Mouse (Mus musculus): ENCODE results near the gene Lca5.

Lca5 gene

DNA sequence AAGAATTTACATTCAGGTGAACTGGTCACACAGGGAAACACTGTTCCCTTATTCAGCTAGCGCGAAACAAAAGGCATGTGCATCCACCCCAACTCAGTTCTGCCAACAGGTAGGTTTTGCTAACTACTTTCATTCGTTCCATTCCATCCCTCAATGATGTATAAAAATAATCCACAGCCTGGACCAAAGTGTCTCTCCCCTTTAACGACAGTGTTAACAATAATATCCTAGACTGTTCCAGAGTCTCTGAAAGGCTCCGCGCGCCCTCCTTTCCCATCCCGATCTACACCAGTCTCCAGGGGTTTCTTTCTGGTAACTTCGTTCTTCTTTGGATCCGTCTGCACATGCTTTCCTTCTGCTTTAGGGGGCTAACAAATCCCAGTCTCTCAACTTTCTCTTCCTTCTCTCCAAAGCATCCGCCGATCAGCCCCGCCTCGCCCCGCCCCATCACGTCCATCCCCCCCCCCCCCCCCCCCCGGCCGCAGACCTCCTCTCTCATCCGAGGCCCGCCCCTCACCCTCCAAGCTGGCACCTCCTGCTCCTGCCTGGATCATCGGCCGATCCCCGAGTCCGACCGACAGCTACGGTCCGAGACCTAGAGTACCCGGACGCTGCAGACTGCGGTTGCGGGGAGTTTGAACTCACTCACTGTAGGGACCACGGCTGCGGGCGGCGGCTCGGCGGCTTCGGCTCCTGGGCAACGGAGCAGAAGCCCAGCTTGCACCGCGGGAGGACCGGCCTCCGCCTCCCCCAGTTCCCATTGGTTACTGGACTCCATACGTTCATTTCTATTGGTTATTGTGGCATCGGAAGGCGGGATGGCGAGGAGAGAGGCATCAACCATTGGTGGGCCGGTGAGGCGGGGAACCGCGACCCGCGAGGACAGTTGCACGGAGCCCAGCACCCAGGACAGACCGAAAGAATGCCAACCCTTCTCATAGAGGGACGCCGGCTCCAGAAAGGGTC, at the start of gene Lca5:
Gene Lca5, minus strand, starts transcription at position 736 of the 966 bp plus-strand sequence.
- DNase-seq = peak; percentile 96

- peak; percentile 24 for DNase-seq
These were observed 47.7 kb upstream of the Lca5 start for GRCm38 (mm10) chr9:83488491-83489210.

- DNase-seq = peak; percentile 53
These were observed 47.0 kb upstream of the Lca5 start for GRCm38 (mm10) chr9:83487771-83488470.

DNA sequence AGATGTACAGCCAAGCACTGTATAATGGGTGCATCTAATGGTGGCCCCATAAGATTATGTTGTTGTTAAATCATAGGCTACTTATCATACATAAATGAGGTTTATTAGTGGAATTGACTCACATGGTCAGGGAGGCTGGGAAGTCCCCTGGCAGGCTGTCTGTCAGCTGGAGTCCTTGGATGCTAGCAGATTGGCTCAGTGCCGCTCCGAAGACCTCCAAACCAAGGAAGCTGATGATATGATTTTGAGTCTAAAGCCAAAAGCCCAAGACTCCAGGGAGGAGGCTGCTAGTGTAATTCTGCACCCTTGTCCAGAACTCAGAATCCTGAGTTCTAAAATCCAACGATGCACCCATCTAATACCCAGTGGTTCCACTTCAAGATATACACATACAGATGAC, 45.0 kb upstream of the Lca5 start:
- DNase-seq = no peak

- DNase-seq = no peak
These were observed 44.4 kb upstream of the Lca5 start for GRCm38 (mm10) chr9:83485357-83485756.

GRCm38 (mm10) chr9:83483419-83483818, 42.5 kb upstream of the Lca5 start:
- no peak for DNase-seq

DNA sequence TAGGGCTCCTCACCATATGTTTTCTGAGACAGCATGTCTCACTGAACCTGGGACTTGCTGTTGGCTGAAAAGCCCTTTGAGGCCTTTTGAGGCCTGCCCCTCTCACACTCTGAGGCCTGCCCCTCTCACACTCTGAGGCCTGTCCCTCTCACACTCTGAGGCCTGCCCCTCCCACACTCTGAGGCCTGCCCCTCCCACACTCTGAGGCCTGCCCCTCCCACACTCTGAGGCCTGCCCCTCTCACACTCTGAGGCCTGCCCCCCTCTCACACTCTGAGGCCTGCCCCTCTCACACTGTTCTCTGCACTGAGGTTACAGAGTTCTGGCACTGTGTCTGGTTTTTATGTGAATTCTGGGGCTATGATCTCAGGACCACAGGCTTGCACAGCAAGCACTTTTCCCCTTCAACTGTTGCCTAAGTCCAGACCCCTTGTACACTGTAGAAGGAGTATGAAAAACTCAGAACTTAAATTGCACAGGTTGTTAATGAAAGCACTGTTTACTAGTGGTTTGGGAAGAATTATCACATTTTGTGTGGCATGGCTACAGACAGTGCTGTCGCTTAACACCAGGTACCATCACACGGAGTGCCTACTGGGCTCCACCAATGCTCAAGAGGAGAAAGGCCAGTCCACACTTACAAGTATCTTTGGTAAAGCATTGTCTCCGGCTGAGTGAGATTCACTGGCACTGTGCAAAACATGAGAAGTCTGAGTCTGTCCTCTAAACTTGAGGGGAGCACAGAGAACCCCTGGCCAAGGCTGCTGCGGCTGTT, 41.4 kb upstream of the Lca5 start:
- DNase-seq = no peak

DNA sequence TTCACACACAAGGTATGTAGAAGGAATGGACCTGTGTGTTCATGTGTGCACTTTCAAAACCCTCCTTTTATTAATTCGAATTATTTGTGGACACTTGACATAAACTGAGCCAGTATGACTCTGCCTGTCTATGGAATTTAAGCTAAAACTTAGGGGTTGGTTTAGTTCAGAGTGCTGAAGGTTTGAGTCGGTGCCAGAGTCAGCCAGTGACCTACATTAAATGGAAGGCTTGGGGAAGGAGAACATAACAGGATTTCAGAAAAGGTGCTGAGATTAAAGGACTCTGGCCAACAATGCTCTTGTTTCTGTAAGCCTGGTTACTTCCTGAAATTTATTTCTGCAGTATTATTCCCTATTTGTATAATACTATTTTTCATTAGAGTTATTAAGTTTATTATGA, 28.9 kb upstream of the Lca5 start:
- DNase-seq = peak; percentile 25

DNA sequence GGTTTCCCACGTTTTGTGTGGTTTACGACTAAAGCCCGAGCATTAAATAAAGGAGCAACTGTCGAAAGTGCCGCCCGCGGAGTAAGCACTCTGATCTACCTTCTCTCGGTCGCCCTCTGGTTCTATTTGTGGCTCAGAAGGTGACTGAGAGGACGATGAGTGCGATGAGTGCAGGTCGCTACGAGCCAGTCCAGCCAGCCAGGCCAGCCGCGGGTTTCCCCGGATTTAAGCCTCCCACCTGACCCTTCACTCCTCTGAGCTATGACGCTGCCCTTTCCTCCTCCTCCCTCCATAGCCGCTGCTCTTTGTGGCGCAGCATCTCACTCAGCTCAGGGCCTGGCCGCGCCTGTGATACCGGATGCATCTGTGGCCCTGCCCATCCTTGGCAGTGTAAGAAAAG, 6.8 kb upstream of the Lca5 start:
- peak; percentile 78 for DNase-seq

DNA sequence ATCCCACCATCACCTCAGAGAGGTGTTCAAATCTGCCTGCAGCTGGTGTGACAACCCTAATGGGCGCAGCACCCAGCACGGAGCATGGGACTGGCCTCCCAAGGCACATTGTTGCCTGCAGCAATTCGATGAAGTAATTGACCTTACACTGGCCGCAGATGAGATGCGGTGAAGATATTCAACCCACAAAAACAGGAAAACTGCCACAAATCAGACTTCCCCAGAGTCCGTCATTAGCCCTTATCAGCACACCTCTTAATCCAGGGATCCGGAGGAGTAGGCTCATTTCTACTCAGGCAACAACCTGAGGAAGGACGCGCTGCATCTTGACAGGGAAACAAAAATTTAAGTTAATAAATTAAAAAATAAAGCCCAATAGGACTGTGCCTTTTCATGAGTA, 6.2 kb upstream of the Lca5 start:
- DNase-seq = peak; percentile 25

GRCm38 (mm10) chr9:83437621-83438020, 3.3 kb downstream of the Lca5 start:
- no peak for DNase-seq

GRCm38 (mm10) chr9:83434489-83434888, 6.4 kb downstream of the Lca5 start:
- peak; percentile 49 for DNase-seq

- DNase-seq = peak; percentile 24
These were observed 7.3 kb downstream of the Lca5 start for GRCm38 (mm10) chr9:83433661-83434060.

DNA sequence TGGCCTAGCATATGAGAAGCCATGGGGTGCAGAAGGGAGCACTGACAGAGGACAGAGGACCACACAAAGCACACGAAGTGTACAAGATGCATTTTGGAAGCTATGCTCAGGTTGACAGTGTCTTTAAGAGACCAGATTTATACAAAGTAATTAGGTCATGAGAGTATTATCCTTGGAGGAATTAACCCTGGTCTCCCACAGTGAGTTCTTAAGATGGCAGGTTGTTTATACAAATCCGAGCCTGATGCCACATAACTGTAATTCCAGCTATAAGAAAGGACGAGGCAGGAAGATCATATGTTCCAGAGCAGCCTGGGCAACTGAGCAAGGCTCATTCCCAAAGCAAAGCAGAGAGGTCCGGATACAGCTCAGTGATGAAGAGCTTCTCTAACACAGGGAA, 13.0 kb downstream of the Lca5 start:
- DNase-seq = no peak

GRCm38 (mm10) chr9:83418965-83419364, 22.0 kb downstream of the Lca5 start:
- DNase-seq = no peak

GRCm38 (mm10) chr9:83413046-83413445, 27.9 kb downstream of the Lca5 start:
- no peak for DNase-seq

- no peak for DNase-seq
These were observed 35.8 kb downstream of the Lca5 start for GRCm38 (mm10) chr9:83405150-83405549.

- no peak for DNase-seq
These were observed 40.1 kb downstream of the Lca5 start for GRCm38 (mm10) chr9:83400783-83401182.

- DNase-seq = no peak
These were observed 41.5 kb downstream of the Lca5 start for GRCm38 (mm10) chr9:83399414-83399813.

GRCm38 (mm10) chr9:83398260-83398659, 42.7 kb downstream of the Lca5 start:
- no peak for DNase-seq

GRCm38 (mm10) chr9:83395456-83395855, 45.5 kb downstream of the Lca5 start:
- DNase-seq = no peak

DNA sequence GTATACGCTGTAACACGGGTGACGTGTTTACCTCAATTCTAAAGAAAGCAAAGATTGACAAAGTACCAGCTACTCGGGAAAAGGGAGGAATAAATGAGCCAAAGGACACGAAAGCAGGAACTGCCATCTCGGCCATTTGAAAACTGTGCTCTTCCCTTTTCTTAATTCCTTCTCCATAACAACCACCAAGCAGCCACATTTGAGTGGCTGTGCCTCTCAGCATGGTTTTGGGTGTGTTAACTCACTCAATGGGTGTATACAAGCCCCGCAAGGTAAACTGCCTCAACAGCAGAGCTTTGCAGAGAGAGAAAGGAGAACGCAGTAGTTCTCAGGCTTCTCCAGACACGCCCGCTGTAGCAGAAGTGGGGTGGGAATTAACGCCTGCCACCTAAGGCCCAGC, 48.9 kb downstream of the Lca5 start:
- DNase-seq = no peak

- no peak for DNase-seq
These were observed 51.4 kb downstream of the Lca5 start for GRCm38 (mm10) chr9:83389570-83389969.

Data from cerebellum, adult 11-12 months (tissue).